Mouse (Mus musculus): Measurements from ENCODE around the gene Mef2a.
A peak's percentile ranks its signal among the peaks of the same experiment; 100 is the strongest.

Gene Mef2a

DNA sequence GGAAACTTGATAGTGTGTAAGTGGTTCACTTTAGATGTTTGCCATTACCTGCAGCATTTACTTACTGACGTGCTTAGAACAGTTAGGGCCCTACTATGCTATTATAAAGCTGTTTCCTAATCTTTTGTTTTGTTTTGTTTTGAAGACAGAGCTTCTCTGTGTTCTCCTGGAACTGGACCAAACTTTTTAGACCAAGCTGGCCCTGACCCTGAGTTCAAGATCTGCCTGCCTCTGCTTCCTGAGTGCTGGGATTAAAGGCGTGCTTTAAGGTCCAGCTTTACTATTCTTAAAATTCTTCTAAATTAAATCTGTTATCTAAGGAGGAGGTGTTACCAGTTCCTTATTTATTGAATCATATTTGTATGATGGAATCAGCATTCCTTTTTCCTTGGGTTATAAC lies 126.6 kb downstream of the Mef2a start:
- DNase-seq (ENCODE audit: low read depth, low spot score), result no peak

DNA sequence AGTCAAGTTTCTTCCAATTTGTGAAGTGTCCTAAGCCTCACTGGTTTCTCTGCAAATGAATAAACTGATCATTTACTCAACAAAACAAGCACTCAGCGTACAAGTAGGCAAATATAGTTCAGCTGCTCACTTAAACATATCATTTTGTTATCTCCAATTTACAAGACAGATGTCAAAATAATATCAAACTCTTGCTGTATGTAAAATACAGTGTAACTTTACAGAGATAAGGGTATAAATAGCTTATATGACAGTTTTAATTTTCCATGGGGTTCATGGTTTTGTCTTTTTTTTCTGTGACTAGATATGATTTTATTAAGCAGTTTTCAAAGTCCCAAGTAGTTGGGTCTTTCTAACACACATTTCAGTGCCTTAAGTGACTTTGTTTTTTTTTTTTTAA lies 127.4 kb downstream of the Mef2a start:
- no peak for DNase-seq (ENCODE audit: low read depth, low spot score)

DNA sequence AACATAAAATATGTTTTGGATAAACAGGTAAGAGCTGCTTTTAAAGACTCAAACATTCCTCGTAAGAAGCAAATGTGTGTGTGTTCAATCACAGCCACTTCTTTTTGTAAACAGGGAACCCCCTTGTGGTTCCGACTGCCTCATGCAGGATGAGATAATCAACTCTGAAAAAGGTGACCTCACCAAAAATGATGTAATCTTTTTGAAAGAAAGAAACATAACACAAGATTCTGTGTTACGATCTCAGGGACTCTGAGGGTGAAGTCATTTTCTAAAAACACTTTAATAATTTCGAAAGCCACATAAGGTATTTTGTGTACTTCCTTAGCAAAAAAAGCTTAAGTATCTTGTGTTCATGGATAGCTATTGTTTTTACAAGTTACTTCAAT lies 128.8 kb downstream of the Mef2a start:
- DNase-seq (ENCODE audit: low read depth, low spot score), result no peak

DNA sequence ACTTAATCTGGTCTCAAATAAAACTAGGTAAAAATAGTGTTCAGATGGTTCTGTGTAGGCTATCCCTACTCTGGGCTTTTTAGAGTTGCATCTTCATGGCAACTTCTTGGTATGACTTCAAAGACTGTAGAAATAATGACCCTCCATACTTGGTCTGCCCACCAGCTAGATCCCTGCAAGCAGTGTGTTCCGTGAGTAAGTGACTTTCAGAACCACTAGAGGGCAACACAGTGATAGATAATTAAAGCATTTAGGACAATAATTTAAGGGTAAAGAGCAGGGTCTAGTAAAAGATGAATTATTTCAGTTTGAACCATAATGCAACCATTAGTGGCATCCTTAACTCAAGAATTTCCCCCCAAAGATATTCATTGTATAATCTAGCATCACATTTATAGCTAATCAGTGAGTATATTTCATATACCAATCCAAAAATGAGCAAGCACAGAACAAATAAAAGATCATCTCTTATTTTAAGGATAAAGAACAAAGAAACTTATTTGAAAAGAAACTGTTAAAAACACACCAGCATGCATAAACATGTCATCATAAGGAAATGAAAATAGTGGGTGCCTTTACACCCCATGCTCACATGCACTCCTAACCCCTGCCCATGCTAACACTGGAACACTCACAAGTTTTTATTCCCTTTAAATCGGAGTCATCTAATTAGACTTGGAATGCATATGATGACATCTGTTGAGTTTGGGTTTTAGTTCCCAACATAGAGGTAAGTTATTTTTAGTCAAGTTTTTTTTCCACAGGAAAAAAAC lies 129.4 kb downstream of the Mef2a start:
- DNase-seq (ENCODE audit: low read depth, low spot score), result peak; percentile 17

DNA sequence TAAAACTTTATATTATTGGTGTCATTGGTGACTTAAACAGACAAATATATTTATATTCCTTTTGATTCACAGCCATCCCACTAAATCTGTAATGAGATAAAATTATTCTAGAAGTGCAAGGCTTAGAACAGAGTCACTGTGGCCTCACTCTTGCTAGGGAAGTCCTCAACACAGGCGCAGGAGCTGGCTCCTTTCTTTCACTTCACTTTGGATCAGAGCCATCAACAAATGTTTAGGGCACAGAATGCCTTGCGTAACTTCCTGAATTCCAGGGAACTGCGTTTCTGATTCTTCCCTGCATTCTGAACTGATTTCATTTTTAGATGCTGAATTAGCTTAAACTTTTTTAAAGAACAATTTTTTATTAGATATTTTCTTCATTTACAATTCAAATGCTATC lies 130.7 kb downstream of the Mef2a start:
- DNase-seq (ENCODE audit: low read depth, low spot score), result no peak

DNA sequence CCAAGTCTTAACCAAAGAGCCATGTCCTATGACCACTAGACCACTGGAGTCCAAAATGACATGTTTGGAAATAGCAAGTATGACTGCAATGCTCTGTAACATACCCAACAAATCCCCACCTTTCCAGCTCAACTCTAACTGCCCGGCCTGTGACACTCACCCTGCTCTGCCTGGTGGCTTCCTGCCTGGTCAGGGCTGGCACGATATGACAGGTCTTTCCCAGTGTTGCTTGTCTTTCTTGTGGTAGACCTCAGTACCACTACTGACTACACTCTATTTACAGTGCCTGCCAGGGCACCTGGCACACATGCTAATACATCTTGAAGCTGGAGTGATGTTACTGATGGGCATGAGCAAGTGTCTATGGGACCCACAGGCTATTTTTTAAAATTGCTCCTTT lies 134.9 kb downstream of the Mef2a start:
- no peak for DNase-seq (ENCODE audit: low read depth, low spot score)

DNA sequence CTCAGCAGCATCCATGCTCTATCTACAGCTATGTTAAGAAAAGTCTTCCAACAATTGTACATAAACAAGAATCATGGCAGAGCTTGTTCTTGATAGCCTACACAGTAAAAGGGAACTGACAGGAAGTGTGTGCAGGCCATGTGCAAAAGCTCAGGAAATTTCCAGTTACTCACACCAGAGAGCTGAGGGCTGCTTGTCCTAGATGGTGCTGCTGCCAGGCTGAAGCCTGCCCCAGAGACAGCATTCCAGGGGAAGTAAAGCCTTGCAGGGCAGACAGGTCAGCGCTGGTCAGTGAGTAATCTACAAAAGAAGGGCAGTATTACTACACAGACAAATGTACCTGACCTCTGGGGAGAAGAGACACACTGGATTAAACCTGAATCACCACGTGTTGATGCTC lies 136.3 kb downstream of the Mef2a start:
- DNase-seq (ENCODE audit: low read depth, low spot score), result no peak

DNA sequence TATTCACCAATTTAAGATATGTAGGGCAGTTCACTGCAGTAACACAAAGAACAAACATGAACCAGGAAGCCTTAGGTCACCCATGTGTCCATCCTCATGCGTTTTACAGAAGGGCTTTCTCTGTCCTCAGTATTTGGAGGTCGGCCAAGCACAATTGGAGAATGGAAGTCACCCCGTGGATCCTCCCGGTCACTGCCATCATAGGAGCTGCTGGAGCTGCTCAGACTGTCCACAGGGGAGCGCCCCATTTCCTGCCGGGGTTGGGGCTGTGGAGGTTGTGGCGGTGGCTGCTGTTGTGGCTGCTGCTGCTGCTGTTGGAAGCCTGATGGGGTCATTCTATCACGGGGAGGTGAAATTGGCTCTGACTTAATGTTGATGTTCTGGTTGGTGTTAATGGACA lies 137.9 kb downstream of the Mef2a start:
- DNase-seq (ENCODE audit: low read depth, low spot score), result no peak

DNA sequence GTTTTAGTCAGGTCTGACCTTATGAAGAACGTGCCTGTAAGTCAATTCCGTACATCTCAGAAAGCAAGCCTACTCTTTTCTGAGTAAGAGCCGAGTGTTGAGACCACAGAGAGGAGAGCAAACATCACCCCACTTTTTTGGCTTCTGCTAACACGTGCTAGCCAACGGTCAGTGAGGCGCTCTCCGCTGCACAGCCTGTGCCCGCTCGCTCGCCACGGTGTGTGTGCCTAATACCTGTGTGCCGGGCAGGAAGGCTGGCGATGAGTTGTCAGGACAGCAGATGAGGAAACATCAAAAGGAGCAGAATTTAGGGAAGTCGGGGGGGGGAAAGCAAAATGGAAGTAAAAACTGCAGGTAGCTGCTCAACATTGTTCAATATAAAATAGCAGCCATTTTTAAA lies 140.2 kb downstream of the Mef2a start:
- no peak for DNase-seq (ENCODE audit: low read depth, low spot score)

DNA sequence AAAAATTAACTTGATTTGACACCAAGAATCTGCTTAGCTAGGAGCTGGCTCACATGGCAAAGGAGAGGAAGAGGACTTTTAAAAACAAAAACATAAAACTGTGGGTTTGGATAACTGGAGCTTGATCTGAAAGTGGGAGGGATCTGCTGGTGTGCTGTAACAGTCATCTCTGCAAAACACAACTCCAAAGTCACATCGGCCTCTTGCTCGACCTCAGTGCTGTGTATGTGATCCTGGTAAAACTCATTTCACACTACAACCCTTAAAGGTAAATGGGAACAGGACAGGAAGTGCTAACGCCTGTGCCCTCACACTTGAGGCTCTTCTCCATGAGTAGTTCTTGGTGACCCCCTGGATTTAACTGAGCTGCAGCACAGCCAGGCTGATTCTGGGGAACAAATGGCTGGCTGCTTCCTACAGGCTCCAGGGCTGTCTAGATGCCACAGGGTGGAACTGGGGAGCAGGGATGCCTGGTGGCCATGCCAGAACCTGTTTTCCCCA lies 142.0 kb downstream of the Mef2a start:
- no peak for DNase-seq (ENCODE audit: low read depth, low spot score)

DNA sequence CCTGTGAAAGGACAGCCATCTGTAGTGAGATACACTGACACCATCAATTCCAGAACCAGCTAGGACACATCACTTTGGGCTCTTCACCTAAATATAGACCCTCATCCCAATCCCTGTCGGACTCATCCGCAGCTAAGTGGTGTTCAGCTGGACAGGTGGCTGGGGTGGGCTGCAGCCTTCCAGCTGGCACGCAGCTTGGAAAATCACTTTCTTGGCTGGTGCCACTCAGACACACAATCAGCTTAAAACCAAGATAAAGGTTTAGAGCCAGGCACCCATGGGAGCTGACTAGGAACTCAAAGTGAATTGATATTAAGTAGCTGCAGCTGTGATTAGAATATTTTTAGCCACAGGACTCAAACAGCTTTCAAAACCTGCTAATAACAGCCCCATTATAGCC lies 142.4 kb downstream of the Mef2a start:
- no peak for DNase-seq (ENCODE audit: low read depth, low spot score)

DNA sequence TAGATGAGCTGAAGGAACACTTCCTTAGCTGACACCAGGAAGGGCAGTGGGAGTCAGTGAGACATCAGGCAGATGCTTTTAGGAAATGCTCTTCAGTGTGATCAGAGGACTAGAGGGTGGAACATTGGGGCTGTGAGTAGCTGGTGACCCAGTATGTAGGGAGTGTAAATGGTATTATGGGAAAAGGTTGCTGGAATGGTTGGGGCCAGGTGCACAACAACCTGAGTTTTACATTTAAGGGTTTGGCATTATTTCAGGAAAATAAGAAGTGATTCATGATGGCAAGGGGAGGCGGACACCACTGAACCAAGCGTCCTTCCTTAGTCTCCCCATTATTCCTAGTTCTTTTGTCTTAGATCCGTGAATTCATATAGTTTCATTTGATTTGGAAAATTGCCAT lies 143.0 kb downstream of the Mef2a start:
- DNase-seq (ENCODE audit: low read depth, low spot score), result no peak

DNA sequence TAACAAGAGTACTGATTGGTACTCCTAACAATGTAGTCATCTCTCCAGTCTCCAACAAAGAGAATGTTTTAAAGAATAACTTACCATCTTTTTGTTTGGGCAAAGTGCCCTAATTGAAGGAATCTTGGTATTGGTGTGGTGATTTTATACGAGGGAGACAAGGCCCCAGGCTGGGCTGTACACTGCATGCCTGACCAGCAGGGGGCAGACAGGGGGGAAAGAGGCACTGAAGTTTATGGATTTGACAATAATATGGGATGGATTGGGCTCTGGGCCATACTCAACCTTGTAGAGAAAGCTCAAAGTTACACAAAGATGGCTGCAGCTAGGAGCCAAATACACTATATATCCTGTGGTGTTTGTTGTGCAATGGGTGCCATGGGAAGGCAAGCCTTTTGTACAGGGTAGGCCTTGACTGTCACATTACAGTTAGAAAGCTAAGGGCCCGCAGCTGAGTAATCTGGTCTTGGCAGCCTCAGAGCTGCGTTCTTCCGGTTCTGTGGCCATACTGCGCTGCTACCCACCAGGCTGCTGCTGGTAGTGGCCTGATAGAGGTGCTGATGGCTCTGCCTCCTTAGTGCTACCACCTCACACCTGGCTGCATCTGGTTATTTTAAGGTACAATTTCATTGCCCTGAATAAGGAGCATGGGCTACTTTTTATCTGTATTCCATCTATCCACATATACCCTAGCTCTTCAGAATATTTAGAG lies 143.6 kb downstream of the Mef2a start:
- DNase-seq (ENCODE audit: low read depth, low spot score), result peak; percentile 22

DNA sequence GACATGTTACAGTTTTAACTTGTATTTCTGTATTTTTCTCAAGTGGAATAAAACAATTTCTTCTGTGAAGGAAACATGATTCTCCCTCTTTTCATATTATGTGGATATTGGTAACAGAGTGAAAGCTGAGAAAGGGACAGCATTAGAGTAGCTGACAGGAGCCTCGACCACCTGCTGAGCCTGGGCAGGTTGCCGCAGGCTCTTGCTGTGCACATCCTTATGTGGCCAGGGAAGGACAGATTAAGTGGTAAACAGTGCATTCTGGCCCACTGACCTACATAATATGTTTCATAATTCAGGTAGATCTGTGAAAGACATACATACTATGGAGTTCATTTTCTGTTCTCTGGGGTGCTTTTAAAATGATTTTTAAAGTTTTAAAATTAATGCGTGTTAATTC lies 144.3 kb downstream of the Mef2a start:
- DNase-seq (ENCODE audit: low read depth, low spot score), result no peak

DNA sequence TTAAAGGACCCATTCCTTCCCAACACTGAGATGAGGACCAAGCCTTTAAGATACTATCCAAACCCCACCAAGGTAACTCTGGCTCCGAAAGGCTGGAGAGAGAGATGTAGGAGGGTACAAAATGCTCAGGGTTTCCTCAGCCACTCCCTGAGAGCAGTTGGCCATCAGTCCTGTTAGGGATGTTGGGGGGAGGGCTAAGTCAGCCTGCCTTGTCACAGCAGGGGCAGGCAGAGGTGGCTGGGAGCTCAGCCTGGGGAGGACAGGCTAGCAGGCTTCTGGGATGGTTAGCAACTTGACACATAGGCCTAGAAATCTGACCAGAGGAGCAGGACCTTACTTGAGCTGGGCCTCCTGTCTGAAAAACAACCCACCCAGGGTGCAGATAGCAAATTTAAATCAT lies 145.1 kb downstream of the Mef2a start:
- no peak for DNase-seq (ENCODE audit: low read depth, low spot score)

DNA sequence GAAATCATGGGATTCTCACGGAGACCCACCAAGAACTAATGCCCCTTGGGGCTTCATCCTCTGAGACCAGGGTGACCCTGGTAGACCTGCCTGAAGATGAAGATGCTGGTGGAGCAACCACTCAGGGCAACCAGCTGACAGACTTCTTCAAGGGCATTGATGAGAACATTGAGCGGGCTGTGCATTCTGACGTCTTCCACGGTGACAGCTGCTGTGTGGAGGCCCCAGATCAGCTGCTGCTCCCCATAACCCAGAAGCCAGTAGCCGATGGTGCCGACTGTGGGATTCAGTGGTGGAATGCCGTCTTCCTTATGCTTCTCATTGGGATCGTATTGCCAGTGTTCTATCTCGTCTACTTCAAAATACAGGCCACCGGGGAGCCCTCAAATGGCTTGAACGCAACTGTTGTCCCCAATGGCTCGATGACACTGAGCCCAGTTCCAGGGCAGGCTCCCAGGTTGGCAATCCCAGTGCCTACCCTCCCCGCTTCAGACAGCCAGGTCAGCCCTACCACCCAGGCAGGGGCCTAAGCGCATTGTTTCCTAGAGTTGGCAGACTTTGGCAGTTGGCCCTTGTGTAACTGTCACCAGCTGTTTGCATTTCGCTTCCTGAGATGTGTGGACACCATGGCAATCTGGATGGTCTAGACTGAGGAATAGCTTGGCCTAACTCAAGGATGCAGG lies 146.6 kb downstream of the Mef2a start:
- DNase-seq (ENCODE audit: low read depth, low spot score), result no peak

DNA sequence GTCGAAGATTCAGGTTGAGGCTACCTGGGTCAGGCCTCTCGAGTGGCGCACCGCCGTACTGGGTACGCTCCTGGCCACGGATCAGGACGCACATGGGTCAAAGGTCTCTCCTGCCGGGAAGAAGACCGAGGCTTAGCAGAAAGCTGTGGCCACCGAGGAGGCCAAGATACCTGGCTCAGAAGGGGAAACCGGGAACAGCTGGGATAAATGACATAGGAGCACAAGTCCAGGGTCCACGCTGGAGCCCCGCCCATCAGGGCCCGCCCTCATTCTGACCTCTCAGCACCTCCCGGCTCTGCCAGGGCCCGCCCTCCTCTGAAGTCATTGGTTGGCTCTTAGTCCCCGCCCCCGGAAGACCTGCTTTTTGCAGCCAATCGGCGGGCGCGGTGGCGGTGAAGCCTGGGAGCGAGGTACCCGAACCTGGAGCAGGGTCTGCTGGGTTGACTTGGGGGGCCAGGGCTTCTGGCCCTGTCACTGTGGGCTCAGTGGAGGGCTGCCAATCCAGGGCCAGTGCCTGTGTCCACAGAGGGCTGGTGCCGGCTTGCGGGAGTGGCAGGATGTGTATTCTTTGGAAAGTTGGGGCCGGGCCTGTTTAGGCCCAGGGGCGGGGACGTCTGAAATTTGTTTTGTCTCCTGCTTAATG lies 150.3 kb downstream of the Mef2a start, which contains the start of gene Lysmd4:
Gene Lysmd4, plus strand, starts transcription at position 325 of the 643 bp plus-strand sequence.
- DNase-seq (ENCODE audit: low read depth, low spot score), result peak; percentile 90

DNA sequence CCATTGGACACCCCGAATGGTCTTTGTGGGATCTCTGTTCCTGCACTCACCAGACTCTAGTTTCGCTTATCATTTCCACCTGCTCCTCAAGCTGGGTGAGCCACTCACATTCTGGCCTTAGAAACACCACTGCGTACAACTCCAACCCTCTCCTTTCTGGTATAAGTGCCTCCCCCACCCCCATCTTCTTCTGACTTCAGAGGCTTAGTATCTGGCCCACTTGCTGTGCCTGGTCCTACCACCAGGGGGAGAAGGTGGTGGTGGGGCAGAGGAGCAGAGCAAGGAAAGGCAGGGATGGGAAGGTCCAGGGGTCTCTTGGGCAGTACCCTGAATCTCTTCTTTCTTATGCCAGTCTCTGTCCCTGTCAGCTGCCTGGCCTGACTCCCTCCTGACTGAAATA lies 155.6 kb downstream of the Mef2a start:
- DNase-seq (ENCODE audit: low read depth, low spot score), result peak; percentile 18

DNA sequence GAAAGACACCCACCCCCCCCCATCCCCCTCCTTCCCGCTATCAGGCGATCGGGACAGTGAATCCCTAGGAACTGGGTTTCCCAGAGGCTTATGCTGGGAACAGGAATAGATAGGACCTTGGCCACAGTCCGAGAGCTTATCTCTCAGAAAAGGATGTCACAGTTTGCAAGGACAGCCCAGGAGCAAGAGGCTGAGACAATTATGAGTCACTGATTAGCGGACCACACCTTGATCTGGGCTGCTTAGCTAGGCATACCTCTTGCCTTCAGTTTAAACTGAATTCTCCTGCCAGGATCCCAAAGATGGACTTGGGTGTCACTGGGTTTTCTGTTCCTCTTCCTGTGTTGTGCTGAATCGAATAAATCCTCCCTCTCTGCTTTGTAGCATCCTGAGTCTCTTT lies 156.3 kb downstream of the Mef2a start:
- DNase-seq (ENCODE audit: low read depth, low spot score), result no peak

DNA sequence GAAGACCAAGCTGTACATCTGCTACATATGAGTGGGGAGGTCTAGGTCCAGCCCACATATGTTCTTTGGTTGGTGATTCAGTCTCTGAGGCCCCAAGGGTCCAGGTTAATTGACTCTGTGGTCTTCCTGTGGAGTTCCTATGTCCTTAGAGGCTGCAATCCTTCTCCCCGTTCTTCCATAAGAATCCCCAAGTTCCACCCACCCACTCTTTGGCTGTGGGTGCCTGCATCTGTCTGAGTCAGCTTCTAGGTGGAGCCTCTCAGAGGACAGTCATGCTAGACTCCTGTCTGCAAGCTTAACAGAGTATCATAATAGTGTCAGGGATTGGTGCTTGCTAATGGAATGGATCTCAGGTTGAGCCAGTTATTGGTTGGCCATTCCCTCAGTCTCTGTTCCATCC lies 159.1 kb downstream of the Mef2a start:
- no peak for DNase-seq (ENCODE audit: low read depth, low spot score)

DNA sequence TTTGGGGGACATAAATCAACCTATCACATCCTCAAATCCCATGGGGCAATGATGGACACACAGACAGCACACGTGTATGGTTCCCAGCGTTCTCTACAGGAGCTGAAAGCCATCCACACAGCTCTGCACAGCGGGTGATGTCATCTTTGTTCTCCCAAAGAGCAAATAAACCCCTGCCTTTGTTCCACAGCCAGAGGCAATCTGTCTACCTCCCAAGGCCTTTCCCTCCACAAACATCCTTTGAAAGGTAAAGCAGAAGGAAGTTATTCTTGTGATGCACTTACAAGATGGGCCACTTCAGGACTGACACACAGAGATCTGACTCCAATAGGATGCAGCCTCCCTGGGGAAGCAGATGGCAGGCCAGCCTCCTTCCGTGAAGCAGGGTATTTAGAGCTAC lies 160.7 kb downstream of the Mef2a start:
- DNase-seq (ENCODE audit: low read depth, low spot score), result no peak

DNA sequence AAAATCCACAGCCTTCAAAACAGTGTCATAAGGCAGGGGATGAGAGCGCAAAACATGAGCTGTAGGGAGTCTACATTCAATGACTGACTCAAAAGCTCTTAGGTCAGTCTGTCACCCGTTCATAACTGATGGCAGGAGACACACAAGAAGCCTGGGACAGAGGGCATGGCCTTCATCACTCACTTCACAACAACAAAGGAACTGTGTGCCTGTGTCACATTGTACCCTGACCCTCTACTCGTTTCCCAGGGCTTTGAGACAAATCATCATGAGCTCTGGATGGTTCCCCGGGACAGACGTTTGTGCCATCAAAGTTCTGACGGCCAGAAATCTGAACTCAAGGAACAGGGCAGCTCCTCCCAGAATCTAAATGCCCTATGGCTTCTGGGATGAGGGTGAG lies 161.3 kb downstream of the Mef2a start:
- no peak for DNase-seq (ENCODE audit: low read depth, low spot score)

Data from ES-CJ7 (cell line).